In the genomic region with DNA sequence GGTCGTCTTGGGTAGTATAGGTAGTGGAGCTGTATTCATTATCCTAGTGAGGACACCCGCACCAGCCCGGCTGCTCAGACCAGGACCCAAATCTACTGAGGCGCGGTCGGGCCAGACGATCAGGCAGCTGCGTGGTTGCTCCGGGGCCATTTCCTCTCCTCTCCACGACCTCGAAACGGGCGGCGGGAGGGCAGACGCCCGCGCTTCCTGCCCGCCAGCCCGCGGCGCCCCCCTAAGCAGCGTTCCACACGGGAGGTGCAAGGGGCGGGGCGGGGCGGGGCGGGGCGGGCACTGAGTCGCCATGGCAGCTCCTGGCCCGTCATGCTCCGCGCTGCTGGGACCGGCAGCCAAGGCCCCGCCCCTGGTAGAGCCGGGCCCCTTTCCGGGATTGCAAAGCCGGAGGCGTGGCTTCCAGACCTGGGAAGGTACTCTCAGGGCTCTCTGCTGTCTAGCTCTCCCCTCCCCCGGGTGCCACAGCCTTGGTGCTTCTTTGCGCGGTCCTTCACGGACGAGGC, we compare ENCODE assay signal across 8 mouse cellular contexts. TPM values are rescaled to one million over a fixed set of nuclear protein-coding genes. Genes with fewer than 3 reads are reported as not detected.
DNase-seq lines count a peak whose midpoint lies in the region; ATAC-seq and TF ChIP-seq lines count a peak whose summit lies in the region.

No protein-coding gene starts in this region.

- no peaks in the 10 kb centered on the region for H3K27me3 ChIP-seq in hindbrain, embryonic 14.5 days (ENCODE audit: control insufficient read depth, insufficient read depth, low read length)

- H3K4me1 ChIP-seq in hindbrain, embryonic 14.5 days (replicated peaks; ENCODE audit: control insufficient read depth, insufficient read depth, low read length), result peaks cover 52% of the 10 kb centered on the region

- peak overlapping the region; percentile 91 for H3K4me2 ChIP-seq in hindbrain, embryonic 14.5 days (replicated peaks)

- intact Hi-C loops in left cerebral cortex, adult 2 months (cut with DNase I), result loop anchor here (2.0 kb wide), 2 partner anchors 62 to 74 kb away; no protein-coding TSS in a partner anchor

- no peak; the same call in 1 of the 2 replicates for TF ChIP-seq CTCF in left cerebral cortex, adult 2 months (IDR thresholded peaks at IDR 0.05)

- H3K79me2 ChIP-seq in macrophage (ENCODE audit: inconsistent target), result peaks cover 86% of the 10 kb centered on the region

- 0% methylated on average over 41 of the region's 43 CpGs for WGBS in hindbrain, embryonic 14.5 days
- 0% methylated on average over 39 of the region's 43 CpGs for WGBS in macrophage (ENCODE audit: missing documents)

- H3K27ac ChIP-seq in hindbrain, embryonic 14.5 days, result peak overlapping the region; percentile 96
- H3K27ac ChIP-seq in left cerebral cortex, adult 2 months, result peak overlapping the region; percentile 96
- peak overlapping the region; percentile 80 for H3K27ac ChIP-seq in macrophage

- H3K9me3 ChIP-seq in hindbrain, embryonic 14.5 days (ENCODE audit: control insufficient read depth, low read length), result no peaks in the 10 kb centered on the region

- peak; percentile 95 for DNase-seq in WW6 (ENCODE audit: low read depth, low spot score)
- DNase-seq in cerebellum, postnatal 36 days, result peak; percentile 81 to 88
- DNase-seq in frontal cortex, postnatal 25 days (ENCODE audit: low spot score in 2 of 2), result peak; percentile 60 to 68
- DNase-seq in hindbrain, embryonic 14.5 days (ENCODE audit: low spot score), result peak; percentile 79
- peak; percentile 87 to 89 for DNase-seq in left cerebral cortex, adult 2 months (ENCODE audit: extremely low spot score in 1 of 2, low spot score in 2 of 2)
- peak; percentile 86 for DNase-seq in retina, postnatal 7 days (ENCODE audit: low read depth, low spot score)
- peak; percentile 84 for DNase-seq in urinary bladder, adult 2 months (ENCODE audit: low spot score)

- no peaks in the 10 kb centered on the region for H3K36me3 ChIP-seq in hindbrain, embryonic 14.5 days (replicated peaks; ENCODE audit: control insufficient read depth, insufficient read depth)
- no peaks in the 10 kb centered on the region for H3K36me3 ChIP-seq in macrophage (ENCODE audit: inconsistent target)

- peak overlapping the region; percentile 51 for H3K4me3 ChIP-seq in hindbrain, embryonic 14.5 days (replicated peaks; ENCODE audit: low read length)
- H3K4me3 ChIP-seq in left cerebral cortex, adult 2 months, result peak overlapping the region; percentile 58
- H3K4me3 ChIP-seq in macrophage (ENCODE audit: inconsistent target), result peak overlapping the region; percentile 54

- peak overlapping the region; percentile 80 for H3K9ac ChIP-seq in hindbrain, embryonic 14.5 days

- ATAC-seq in hindbrain, embryonic 14.5 days (ENCODE audit: low FRiP score), result peak; percentile 94

RNA-seq across cellular contexts. Expression of a gene that starts 10.3 kb away (rescaled TPM):
- 34.1 and 39.1 TPM in 2 replicates for polyA plus RNA-seq in hindbrain, embryonic 14.5 days (2014; fragmentation: Nextera tagmentation; extraction: Ambion mirVana)
- 10 to 100 TPM; 85.4 to 86.3 TPM for total RNA-seq in left cerebral cortex, adult 2 months (2021)
- 100 to 1,000 TPM in 1 of 26 experiments, 10 to 100 TPM in 25; 31.4 to 101 (median 64.9) TPM for total RNA-seq in macrophage (2018; cell fraction: chromatin; rRNA removed)
- 10 to 100 TPM in 13 of 26 experiments, 1 to 10 TPM in 13; 5.1 to 17.0 (median 10.1) TPM for total RNA-seq in macrophage (2018; cell fraction: cytosol; rRNA removed)
- 10 to 100 TPM; 15.6 to 76.1 (median 39.9) TPM for total RNA-seq in macrophage (2018; cell fraction: nucleus; rRNA removed)
- 10.5 to 12.9 TPM (median 11.0 TPM) in 3 replicates for polyA plus RNA-seq in macrophage (2018)
- polyA plus RNA-seq in urinary bladder, adult 2 months (2012; rRNA removed), result 35.1 and 45.3 TPM in 2 replicates

Comparison
In these comparisons a context has a peak if more than half of its experiments do, and no peak if none do; other contexts are left out.
1. Peak in every context shown above with its lines: DNase-seq, ATAC-seq, H3K4me3 ChIP-seq and H3K27ac ChIP-seq.